Mouse (Mus musculus) bone marrow macrophage, adult 2 months (primary cell): ENCODE measurements at regions not wholly inside any gene's neighbourhood (a gene's known extent, or its start where the extent isn't known, plus 50 kb on each side); places are given as distances from the start of the nearest gene placed in this dataset.

Source experiments
- CTCF ChIP-seq: IDR thresholded peaks from 2 replicates; pipeline ENCODE4 v1.5.1; 2012; ENCODE audit warnings: low read depth, mild to moderate bottlenecking, low read length, moderate library complexity
- POLR2A ChIP-seq: IDR thresholded peaks from 2 replicates; pipeline ENCODE4 v1.6.1; 2012; ENCODE audit warnings: mild to moderate bottlenecking, low read depth, low read length, borderline replicate concordance

DNA sequence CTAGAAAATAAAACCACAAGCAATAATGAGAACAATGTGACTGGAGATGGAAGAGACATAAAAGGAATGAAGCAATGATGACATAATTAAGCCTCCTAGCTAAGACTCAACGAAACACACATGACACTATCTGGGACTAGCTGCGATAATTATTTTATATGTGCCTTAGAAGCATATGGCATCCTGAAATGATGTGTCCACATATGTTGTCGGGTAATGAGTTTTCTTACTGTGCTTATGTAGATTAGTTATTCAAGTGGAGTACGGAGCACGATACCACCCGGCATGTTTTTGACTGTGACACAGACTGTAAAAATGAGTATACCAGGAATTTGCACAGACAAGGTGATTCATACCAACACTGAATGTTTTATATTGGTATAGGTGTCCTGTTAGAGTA lies 781.7 kb upstream of the Cdh12 start:
- no peak for TF ChIP-seq POLR2A
- TF ChIP-seq CTCF: no peak
